Mouse (Mus musculus): ENCODE measurements at regions not wholly inside any gene's neighbourhood (a gene's known extent, or its start where the extent isn't known, plus 50 kb on each side); places are given as distances from the start of the nearest gene placed in this dataset.

GRCm38 (mm10) chr5:119410966-119411365 lies 259.5 kb upstream of the Tbx3 start:
- no peak for TF ChIP-seq CTCF (IDR thresholded peaks at IDR 0.05; ENCODE audit: control insufficient read depth, insufficient read depth, insufficient replicate concordance, low read depth, low read length)
- TF ChIP-seq POLR2A (IDR thresholded peaks at IDR 0.05; ENCODE audit: control insufficient read depth, low read depth, low read length) = no peak
